Mouse (Mus musculus) NIH3T3 (cell line): ENCODE measurements at regions not wholly inside any gene's neighbourhood (a gene's known extent, or its start where the extent isn't known, plus 50 kb on each side); places are given as distances from the start of the nearest gene placed in this dataset.
"Not testable (repeated sequence)": the region's sequence is repeated elsewhere in the genome, so short reads cannot be mapped to it uniquely, and the experiment has no call there.

Experiments
- DNase-seq: peaks from one replicate; pipeline ENCODE4 v3.0.0-alpha.2; 2012; ENCODE audit warnings: low read depth

DNA sequence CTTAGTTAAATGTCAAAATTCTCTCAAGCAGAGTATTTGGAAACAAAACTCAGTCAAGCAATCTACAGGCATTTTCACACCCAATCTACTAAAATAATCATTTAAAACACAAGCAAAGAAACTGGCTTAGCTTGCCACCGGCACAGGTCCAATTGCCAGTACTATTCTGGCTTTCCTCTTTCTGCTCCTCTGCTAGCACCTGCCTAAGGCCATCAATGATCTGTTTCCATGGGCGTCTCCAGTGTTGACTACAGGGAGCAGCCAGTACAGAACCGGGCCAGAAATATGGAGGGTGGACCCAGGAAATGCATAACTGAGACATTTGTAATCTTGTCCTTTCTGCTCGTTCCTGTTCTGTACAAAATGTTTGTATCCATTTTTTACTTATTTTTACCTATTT, 96.4 kb upstream of the C6 start:
- DNase-seq: no peak

GRCm38 (mm10) chr15:4641666-4642065, 85.3 kb upstream of the C6 start:
- no peak for DNase-seq

- peak; percentile 37 for DNase-seq
These were observed 84.1 kb upstream of the C6 start for GRCm38 (mm10) chr15:4642859-4643258.

DNA sequence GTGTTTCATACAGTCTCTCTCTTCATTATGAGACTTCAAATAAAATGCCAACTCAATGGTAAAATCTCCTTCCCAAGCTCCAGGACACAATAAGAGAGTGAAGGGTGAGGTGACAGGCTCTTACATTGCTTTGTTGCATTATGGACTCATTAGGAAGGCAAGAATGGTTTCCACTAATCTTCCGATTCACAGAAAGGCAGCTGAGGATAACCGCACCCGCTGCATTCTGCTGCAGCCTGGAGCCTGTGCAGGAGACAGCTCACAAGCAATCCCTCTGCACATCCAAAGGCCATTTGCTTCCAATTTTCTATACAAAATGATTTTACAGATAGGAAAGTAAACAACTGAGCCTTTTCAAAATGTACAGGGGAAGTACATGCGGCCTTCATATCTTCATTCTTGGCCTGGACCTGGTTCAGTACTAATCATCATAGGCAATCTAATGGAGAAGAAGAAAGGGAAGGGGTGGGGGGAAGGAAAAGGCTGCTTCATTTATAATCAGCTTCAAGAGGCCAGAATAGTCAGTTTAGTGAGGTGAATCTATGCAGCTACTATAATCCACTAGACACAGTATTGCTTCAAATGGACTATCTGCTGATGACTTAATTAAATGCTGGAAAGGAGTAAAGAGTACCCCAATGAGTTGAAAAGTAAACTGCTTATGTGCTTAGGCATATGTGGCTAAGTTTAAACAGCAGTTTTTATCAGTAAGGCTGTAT, 82.9 kb upstream of the C6 start:
- no peak for DNase-seq

DNA sequence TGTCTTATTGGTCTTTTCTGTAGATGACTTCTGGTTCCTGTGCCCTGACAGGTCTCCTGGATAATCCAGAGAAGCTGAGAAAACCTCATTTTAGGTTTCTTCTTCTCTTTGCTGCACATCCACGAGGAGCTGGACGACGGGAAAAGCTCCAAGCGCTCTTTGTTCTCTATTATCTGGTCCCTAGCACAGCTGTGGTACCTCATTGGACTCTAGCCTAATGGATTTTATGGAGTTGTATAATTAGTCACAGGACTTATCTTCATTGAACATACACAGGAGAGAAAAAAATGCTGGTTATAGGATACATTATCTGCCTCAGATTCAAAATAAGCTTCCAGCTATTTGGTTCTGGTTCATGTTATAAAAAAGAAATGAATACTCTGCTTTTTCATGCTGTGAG, 78.3 kb upstream of the C6 start:
- no peak for DNase-seq

- DNase-seq: peak; percentile 5
These were observed 73.3 kb upstream of the C6 start for GRCm38 (mm10) chr15:4653706-4654105.

DNA sequence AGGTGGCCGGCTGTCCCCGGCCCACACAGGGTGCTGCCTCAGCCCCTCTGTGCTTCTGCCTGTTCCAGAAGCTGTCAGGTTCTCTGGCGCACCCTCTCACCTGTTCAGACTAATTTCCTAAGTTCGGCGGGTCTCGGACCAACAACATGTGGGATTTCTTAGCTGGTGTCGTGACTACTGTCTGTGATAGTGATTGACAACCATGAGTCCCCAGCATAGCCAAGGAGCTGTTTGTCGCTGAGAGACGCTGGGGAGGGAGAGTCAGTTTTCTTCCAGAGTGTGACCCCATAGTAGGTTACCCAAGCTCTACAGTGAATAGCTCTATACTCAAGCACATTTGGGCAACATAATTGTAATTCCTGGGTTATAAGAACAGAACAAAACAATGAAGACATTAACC, 54.1 kb upstream of the C6 start:
- not testable (repeated sequence) for DNase-seq
